Mouse (Mus musculus) B cell, adult 67 days (primary cell): ENCODE data around the gene Fgf5. TPM values are rescaled to one million over a fixed set of nuclear protein-coding genes. Genes with fewer than 3 reads are reported as not detected.

ENCODE experiments used
- total RNA-seq, 2 experiments: library from RNA; stranded (reverse); gene quantifications; 4 replicates each; pipeline ENCODE4 v1.2.4; 2023

Fgf5 gene
- total RNA-seq: not detected

DNA sequence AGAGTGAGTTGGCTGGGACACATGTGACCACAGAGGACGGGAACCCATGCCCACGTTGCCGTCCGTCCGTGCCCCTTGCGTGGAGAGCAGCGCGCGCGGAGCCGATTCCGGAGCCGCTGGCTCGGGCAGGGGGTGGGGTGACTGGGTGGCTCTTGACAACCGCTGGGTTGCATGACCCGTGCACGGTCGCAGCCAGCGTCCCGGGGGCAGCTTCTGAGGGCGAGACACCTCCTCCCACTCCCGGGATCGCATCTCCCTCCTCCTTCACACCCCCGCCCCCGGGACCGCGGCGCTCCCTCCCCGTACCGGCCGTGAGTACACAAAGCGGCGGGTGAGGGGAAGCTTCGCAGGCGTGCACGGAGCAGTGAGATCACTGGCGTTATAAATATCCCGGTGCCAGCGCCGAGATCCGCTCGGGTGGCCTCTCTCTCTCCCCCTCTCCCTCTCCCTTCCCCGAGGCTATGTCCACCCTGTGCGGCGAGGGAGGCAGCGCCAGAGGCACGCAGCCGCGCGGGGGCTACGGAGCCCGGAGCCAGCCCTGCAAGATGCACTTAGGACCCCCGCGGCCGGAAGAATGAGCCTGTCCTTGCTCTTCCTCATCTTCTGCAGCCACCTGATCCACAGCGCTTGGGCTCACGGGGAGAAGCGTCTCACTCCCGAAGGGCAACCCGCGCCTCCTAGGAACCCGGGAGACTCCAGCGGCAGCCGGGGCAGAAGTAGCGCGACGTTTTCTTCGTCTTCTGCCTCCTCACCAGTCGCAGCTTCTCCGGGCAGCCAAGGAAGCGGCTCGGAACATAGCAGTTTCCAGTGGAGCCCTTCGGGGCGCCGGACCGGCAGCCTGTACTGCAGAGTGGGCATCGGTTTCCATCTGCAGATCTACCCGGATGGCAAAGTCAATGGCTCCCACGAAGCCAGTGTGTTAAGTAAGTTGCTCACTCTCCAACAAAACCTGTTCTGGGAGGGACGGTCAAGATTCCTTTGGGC is at the start of gene Fgf5:
Gene Fgf5 (plus strand): TSS at position 347 of the 984 bp plus-strand sequence.

Other genes with a start within 250 kb of the Fgf5 start
- gene Antxr2, start 223.1 kb upstream of the Fgf5 start, total RNA-seq: 10 to 100 TPM; 26.8 to 33.1 TPM
- gene Prdm8, start 87.0 kb upstream of the Fgf5 start, total RNA-seq: not detected
- not detected for gene Cfap299, start 75.1 kb downstream of the Fgf5 start, total RNA-seq